Mouse (Mus musculus): Measurements from ENCODE around the gene Nmnat2.

DNA sequence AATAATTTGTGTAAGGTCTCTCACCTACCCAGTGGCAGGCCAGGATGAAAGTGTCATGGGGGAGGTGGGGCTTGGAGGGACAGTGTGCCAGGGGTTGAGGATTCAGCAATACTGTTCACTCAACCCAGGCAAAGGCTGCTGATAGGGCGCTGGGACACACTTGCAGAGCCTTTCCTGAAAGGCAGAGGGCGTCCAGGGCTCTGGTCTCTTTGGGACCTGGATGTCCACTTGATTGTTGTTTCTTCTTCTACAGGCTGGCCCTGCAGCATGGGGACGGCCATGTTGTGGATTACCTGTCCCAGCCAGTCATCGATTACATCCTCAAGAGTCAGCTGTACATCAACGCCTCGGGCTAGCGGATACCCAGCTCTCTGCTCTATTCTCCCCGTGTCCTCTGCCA lies 160.5 kb downstream of the Nmnat2 start:
- TF ChIP-seq CTCF (IDR thresholded peaks at IDR 0.05; ENCODE audit: low read depth) (peak; percentile 52), EP300 (optimal IDR thresholded peaks at IDR 0.05) (no peak)

All from stomach, postnatal 0 days (tissue).